Mouse (Mus musculus): Measurements from ENCODE around the gene Slc25a33. TPM values are rescaled to one million over a fixed set of nuclear protein-coding genes. Genes with fewer than 3 reads are reported as not detected.
A peak's percentile ranks its signal among the peaks of the same experiment; 100 is the strongest.

The Slc25a33 gene
- polyA plus RNA-seq, 1 experiment, result 7.2 TPM

DNA sequence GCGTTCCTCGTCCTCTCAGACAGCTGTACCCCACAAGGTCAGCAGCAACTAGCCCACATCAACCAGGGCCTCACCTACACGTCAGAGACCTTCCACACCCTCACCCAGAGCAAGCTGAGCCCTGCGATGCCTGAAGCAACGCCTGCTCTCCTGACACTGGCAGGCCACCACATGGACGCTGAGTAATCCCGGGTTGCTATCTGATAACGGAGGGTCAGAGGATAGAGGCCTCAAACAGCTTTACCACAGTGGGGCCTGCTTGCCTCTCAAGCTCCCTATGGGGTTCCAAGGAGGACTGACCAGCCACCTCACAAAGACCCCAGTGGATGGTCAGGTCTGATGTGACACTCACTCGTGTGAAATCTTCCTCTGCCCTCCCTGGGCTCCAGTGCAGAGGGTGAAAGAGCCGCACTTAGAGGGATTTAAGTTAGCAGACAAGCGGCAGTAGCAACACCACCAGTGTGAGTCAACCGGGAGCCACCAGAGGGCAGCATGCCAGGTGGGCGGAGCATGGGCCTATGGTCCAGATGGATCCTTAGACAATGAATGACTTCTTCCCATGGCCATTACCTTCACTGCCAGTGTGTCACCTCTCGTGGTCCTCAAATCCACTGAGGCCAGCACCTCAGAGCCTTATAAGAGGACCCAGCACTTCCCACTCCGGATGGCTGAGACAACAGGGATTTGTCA, 48.3 kb downstream of the Slc25a33 start:
- Histone ChIP-seq H3K27ac (ENCODE audit: control insufficient read depth, insufficient read depth, low read length) (no peak overlapping the region), H3K27me3 (ENCODE audit: control insufficient read depth, insufficient read depth, low read length) (no peaks in the 10 kb centered on the region), H3K36me3 (ENCODE audit: control insufficient read depth, insufficient read depth, low read length) (peaks cover 12% of the 10 kb centered on the region), H3K4me1 (replicated peaks; ENCODE audit: control insufficient read depth, insufficient read depth, low read length) (peaks cover 8% of the 10 kb centered on the region), H3K4me3 (ENCODE audit: control insufficient read depth, insufficient read depth, low read length) (no peak overlapping the region)
- TF ChIP-seq POLR2A (IDR thresholded peaks at IDR 0.05; ENCODE audit: control insufficient read depth, extremely low read depth, insufficient read depth, low read length, poor library complexity) (no peak), CTCF (IDR thresholded peaks at IDR 0.05; ENCODE audit: borderline replicate concordance, control insufficient read depth, extremely low read depth, insufficient read depth, low read length, poor library complexity) (peak; percentile 78; the same call in 1 of the 2 replicates)
- peak; percentile 70 for DNase-seq
- 82% methylated on average over 15 of the region's 15 CpGs for WGBS

DNA sequence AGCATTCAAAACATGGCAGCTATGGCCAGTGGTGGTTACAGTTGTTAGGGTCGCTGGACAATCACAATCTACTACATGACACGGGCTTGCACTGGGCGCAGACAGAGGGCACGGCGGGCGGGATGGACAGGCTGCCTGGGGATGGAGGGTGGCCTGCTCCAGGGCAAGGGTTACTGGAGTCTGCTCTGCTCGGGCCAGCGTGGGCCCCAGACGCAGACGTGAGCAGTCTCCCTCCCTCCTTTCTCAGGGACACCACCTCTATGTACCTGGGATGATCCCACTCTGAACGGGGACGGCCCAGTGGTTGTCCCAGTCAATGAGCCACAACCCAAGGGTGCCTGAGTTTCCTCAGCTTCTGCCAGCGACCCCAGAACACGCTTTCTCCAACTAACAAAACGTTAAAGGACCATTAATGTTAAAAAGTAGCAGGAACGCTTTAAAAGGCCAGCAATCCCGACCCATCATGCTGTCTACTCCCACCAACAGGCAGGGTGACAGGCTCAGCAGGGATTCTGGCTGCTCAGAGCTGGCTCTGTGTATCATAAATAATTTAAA, 49.1 kb downstream of the Slc25a33 start:
- no peak for DNase-seq
- H3K27ac ChIP-seq (ENCODE audit: control insufficient read depth, insufficient read depth, low read length), result no peak overlapping the region
- H3K4me1 ChIP-seq (replicated peaks; ENCODE audit: control insufficient read depth, insufficient read depth, low read length), result peaks cover 8% of the 10 kb centered on the region
- H3K4me3 ChIP-seq (ENCODE audit: control insufficient read depth, insufficient read depth, low read length), result no peak overlapping the region
- TF ChIP-seq CTCF (IDR thresholded peaks at IDR 0.05; ENCODE audit: borderline replicate concordance, control insufficient read depth, extremely low read depth, insufficient read depth, low read length, poor library complexity), result no peak
- no peak for TF ChIP-seq POLR2A (IDR thresholded peaks at IDR 0.05; ENCODE audit: control insufficient read depth, extremely low read depth, insufficient read depth, low read length, poor library complexity)
- H3K36me3 ChIP-seq (ENCODE audit: control insufficient read depth, insufficient read depth, low read length), result peaks cover 8% of the 10 kb centered on the region
- H3K27me3 ChIP-seq (ENCODE audit: control insufficient read depth, insufficient read depth, low read length), result no peaks in the 10 kb centered on the region
- 96% methylated on average over 17 of the region's 17 CpGs for WGBS

GRCm38 (mm10) chr4:149723855-149724731, 50.0 kb downstream of the Slc25a33 start:
- DNase-seq, result peak; percentile 62
- Histone ChIP-seq H3K4me1 (replicated peaks; ENCODE audit: control insufficient read depth, insufficient read depth, low read length) (peaks cover 6% of the 10 kb centered on the region), H3K36me3 (ENCODE audit: control insufficient read depth, insufficient read depth, low read length) (peaks cover 8% of the 10 kb centered on the region), H3K27ac (ENCODE audit: control insufficient read depth, insufficient read depth, low read length) (no peak overlapping the region), H3K27me3 (ENCODE audit: control insufficient read depth, insufficient read depth, low read length) (no peaks in the 10 kb centered on the region), H3K4me3 (ENCODE audit: control insufficient read depth, insufficient read depth, low read length) (no peak overlapping the region)
- 90% methylated on average over 17 of the region's 17 CpGs for WGBS
- TF ChIP-seq CTCF (IDR thresholded peaks at IDR 0.05; ENCODE audit: borderline replicate concordance, control insufficient read depth, extremely low read depth, insufficient read depth, low read length, poor library complexity) (peak; percentile 69; the same call in 1 of the 2 replicates), POLR2A (IDR thresholded peaks at IDR 0.05; ENCODE audit: control insufficient read depth, extremely low read depth, insufficient read depth, low read length, poor library complexity) (no peak)

DNA sequence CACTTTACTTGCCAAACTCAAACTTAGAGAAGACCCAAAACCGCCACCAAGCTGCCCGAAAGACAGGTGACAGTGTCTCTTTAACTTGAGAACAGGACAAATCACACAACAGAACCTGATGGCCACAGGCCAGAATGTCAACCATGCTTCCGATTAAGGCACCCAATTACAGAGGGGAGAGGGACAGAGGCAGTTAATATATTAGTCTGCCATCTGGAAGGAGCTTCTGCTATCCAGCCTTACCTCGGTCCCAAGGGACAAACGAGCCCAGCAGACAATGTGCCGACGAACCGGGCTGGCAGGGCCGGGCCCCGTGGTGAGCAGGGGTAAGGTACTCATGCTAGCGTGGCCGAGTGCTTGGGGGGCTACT, 51.1 kb downstream of the Slc25a33 start:
- TF ChIP-seq POLR2A (IDR thresholded peaks at IDR 0.05; ENCODE audit: control insufficient read depth, extremely low read depth, insufficient read depth, low read length, poor library complexity), result no peak
- no peak for TF ChIP-seq CTCF (IDR thresholded peaks at IDR 0.05; ENCODE audit: borderline replicate concordance, control insufficient read depth, extremely low read depth, insufficient read depth, low read length, poor library complexity)
- Histone ChIP-seq H3K4me1 (replicated peaks; ENCODE audit: control insufficient read depth, insufficient read depth, low read length) (peaks cover 6% of the 10 kb centered on the region), H3K27me3 (ENCODE audit: control insufficient read depth, insufficient read depth, low read length) (no peaks in the 10 kb centered on the region), H3K4me3 (ENCODE audit: control insufficient read depth, insufficient read depth, low read length) (no peak overlapping the region), H3K36me3 (ENCODE audit: control insufficient read depth, insufficient read depth, low read length) (peaks cover 14% of the 10 kb centered on the region), H3K27ac (ENCODE audit: control insufficient read depth, insufficient read depth, low read length) (no peak overlapping the region)
- WGBS, result 96% methylated on average over 12 of the region's 12 CpGs
- no peak for DNase-seq

GRCm38 (mm10) chr4:149722104-149723020, 51.7 kb downstream of the Slc25a33 start:
- TF ChIP-seq POLR2A (IDR thresholded peaks at IDR 0.05; ENCODE audit: control insufficient read depth, extremely low read depth, insufficient read depth, low read length, poor library complexity) (no peak), CTCF (IDR thresholded peaks at IDR 0.05; ENCODE audit: borderline replicate concordance, control insufficient read depth, extremely low read depth, insufficient read depth, low read length, poor library complexity) (no peak)
- Histone ChIP-seq H3K27me3 (ENCODE audit: control insufficient read depth, insufficient read depth, low read length) (no peaks in the 10 kb centered on the region), H3K36me3 (ENCODE audit: control insufficient read depth, insufficient read depth, low read length) (peaks cover 12% of the 10 kb centered on the region), H3K4me1 (replicated peaks; ENCODE audit: control insufficient read depth, insufficient read depth, low read length) (peaks cover 6% of the 10 kb centered on the region), H3K27ac (ENCODE audit: control insufficient read depth, insufficient read depth, low read length) (no peak overlapping the region), H3K4me3 (ENCODE audit: control insufficient read depth, insufficient read depth, low read length) (no peak overlapping the region)
- DNase-seq, result no peak
- 97% methylated on average over 24 of the region's 24 CpGs for WGBS

Data from thymus, adult 2 months (tissue).